Mouse (Mus musculus): ENCODE results near the gene Gnb5.

DNA sequence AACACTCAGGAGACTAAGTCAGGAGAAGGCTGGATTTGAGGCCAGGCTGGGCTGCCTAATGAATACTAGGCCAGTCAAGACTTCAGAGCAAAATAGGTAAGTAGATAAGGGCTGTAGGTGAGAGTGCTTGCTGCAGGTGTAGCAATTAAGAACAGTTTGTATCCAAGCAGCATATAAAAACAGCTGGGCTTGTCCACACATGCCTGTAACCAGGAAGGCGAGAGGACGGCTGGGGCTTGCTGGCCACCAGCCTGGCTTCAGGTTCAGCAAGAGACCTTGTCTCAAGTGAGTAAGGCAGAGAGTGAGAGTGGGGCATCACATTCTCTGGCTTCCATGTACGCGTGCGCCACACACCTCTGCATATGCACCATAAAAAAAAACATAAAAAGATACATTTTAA is 31.6 kb upstream of the Gnb5 start:
- TF ChIP-seq CTCF (conservative IDR thresholded peaks at IDR 0.05; ENCODE audit: low read length) (no peak), POU5F1 (IDR thresholded peaks at IDR 0.05; ENCODE audit: borderline replicate concordance, low read length) (no peak), NANOG (IDR thresholded peaks at IDR 0.05; ENCODE audit: borderline replicate concordance, low read length) (no peak)

Data from E14TG2a.4 (cell line).